Mouse (Mus musculus) cerebral cortex, adult 2 months (tissue): Measurements from ENCODE around the gene Apobec3.

Source experiments
- WGBS: fragments of 180-500 bp; shearing (Covaris S2); methylation state at CpG from one replicate; pipeline ENCODE4 v1.1.7; 2018; 5-methylcytosine and 5-hydroxymethylcytosine counted together

Apobec3 gene

DNA sequence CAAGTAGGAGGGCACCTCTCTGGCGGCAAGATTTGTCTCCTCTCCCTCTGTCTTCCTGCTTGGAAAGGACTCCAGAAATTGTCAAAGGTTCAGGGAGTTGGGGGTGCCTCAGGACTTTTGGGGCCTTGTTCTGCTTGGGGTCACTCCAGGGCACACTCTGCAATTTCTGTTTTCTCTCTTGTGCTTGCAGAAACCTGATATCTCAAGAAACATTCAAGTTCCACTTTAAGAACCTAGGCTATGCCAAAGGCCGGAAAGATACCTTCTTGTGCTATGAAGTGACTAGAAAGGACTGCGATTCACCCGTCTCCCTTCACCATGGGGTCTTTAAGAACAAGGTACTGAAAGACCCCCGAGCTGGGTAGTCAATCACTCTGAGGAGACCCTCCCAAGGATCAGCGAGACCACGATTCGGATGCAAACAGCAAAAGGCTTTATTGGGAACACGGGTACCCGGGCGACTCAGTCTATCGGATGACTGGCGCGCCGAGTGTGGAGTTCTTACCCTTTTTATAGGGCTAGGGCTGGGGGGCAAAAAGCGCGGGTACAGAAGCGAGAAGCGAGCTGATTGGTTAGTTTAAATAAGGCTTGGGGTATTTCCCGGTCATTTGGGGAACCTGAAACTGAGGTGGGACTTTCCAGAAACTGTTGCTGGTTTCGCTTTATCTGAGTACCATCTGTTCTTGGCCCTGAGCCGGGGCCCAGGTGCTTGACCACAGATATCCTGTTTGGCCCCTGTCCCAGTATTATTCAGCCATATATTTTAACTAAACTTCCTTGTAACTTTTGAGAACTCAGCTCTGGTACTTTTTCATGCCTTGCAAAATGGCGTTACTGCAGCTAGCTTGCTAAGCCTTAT is 4.0 kb downstream of the Apobec3 start:
- 80% methylated on average over 11 of the region's 23 CpGs for WGBS

DNA sequence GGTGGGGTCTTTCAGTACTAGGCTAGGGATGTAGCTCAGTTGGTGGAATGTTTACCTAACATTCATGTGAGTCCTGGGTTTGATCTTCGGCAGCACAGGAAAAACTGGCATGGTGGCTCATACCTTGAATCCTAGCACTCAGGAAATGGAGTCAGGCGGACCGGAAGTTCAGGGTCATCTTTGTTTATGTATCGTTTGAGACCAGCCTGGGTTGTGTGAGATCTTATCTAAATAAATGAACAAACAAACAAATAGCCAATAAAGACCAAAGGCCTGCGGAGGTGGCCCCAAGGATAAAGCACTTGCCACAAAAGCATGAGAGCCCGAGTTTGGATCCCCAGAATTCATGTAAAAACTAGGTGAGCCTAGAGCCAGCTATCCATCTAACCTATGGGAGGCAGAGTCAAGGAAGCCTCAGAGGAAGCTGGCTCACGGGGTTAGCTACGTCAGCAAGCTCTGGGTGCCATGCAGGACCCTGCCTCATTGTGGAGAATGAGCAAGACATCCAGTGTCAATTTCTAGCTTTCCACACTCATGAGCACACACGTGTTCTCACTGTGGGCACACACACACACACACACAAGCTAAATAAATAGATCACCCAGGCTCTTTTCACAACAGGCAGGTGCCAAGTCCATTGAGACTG is 4.7 kb downstream of the Apobec3 start:
- 82% methylated on average over 9 of the region's 9 CpGs for WGBS

DNA sequence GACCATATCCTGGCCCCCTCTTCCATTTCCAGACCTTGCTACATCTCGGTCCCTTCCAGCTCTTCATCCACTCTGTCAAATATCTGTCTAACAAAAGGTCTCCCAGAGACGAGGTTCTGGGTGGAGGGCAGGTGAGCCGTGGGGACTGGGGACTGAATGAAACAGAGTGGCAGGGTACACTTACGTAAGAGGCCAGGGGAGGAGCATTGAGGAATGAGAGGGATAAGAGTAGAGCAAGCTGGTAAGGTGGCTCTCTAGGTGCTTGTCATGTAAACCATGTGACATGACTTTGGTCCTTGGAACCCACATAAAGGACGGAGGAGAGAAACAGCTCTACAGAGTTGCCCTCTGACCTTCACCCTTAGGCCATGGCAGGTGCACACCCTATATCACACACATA is 7.5 kb downstream of the Apobec3 start:
- WGBS: 92% methylated on average over 5 of the region's 5 CpGs

DNA sequence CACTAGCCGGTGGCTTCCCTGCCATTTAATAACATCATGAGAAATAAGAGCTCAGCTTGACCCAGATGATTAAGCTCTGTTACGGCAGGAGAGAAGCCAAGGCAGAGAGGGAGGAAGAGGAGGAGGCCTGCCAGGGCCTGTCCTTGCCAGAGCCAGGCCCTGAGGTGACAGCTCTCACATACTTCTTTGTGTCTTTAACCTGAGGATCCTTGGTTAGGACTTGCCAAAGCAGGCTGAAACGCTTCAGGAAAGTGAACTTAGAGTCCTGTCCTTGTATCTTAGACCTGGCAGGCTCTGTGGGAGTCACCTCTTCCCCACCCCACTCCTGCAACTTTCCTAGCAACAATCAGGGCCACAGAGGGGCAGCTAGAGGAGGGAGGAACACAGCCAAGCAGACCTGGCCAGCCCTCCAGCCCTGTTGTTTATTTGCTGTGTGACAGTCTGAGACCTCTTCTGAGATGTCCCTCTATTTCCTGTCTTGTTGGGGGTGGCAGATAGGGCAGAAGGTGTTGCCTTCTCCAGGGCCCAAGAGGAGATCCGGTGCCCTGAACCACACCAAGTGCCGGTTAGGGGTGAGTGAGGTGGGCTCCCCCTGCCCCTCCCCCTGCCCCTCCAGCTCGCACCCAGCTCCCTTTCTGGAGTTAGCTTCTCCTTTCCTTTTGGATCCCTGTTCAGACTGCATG is 8.5 kb downstream of the Apobec3 start:
- WGBS: 80% methylated on average over 6 of the region's 6 CpGs

DNA sequence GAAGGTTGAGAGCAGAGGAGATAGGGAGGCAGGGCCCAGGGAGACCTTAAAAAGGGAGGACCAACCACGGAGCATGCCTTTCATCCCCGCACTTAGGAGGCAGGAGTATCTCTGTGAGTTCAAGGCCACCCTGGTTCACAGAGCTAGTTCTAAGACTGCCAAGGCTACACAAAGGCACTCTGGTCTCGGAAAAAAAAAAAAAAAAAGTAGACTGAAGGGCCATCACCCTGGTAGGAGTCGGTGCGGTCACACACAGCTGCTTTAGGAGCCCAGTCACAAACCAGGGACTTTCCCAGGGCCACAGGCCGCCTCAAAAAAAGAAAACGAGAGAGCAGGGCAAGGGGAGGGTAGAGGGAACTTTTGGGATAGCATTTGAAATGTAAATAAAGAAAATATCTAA is 9.3 kb downstream of the Apobec3 start:
- WGBS: 81% methylated on average over 7 of the region's 7 CpGs

DNA sequence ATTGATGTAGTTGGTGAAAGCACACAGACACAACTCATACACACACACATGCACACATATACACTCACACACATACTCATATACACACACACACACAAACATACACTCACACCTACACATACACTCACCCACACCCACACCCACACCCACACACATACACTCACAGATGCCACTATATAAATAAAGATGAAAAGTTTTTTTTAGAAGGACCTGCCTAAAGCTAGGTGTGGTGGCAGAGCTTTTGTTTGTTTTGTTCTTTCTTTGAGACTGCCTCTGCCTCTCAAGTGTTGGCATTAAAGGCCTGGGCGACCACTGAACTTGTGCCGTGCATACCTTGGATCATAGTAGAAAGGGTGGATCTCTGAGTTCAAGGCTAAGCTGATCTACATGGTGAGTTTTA is 9.9 kb downstream of the Apobec3 start:
- 89% methylated on average over 2 of the region's 2 CpGs for WGBS

DNA sequence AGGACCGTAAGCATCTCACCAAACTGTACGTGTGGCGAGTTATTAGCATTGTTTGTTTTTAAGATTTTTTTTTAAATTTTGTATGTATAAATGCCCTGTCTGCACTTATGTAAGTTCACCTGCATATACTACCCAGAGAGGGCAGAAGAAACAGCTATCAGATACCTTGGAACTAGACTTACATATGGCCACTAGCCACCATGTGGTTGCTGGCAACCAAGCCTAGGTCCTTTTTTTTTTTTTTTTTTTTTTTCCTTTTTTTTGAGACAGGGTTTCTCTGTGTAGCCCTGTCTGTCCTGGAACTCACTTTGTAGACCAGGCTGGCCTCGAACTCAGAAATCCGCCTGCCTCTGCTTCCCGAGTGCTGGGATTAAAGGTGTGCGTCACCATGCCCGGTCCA is 11.6 kb downstream of the Apobec3 start:
- 97% methylated on average over 8 of the region's 8 CpGs for WGBS

DNA sequence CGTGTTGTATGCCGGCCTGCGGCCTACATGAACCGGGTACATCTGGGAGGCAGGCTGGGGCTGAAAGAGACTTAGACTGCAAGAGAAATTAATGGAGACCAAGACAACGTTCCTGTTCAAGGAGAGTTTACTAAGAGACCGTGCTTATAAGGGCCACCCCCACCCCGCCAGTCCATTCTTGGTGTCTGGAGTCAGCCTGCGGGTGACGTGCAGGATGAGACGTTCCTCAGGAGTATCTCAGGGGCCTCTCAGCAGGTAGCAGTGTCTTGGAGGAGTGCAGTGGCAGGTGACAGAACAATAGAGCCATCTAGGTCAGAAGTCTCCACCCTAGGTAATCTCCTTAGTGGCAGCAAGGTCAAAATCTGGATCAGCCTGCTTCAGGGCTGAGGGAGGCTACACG is 13.2 kb downstream of the Apobec3 start:
- WGBS: 92% methylated on average over 11 of the region's 11 CpGs

DNA sequence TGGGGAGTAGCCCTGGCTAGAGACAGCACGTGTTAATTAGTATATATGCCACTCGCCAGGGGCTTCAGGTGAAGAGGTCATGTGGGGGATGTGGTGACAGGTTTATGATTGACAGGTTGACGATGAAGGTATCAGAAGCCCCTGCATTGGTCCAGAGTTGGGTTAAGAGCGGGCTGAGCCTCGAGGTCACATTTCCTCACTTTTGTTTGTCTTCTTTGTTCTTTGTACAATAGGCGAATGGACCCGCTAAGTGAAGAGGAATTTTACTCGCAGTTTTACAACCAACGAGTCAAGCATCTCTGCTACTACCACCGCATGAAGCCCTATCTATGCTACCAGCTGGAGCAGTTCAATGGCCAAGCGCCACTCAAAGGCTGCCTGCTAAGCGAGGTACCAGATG is 13.8 kb downstream of the Apobec3 start:
- 76% methylated on average over 12 of the region's 12 CpGs for WGBS

DNA sequence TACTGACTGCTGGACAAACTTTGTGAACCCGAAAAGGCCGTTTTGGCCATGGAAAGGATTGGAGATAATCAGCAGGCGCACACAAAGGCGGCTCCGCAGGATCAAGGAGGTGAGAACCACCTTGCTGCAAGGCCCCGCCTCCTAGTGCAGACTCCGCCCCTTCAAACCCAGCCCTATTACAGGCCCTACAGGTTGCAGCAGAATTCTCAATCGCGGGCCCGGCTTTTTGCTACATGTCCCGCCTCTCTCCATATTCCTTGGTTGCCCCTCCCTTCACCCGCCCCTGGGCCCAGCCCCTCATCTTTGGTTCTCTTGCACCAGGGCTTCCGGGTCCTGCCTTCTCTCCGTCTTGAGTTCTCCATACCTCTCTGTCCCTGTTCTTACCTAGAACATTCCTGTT is 15.4 kb downstream of the Apobec3 start:
- WGBS: 71% methylated on average over 14 of the region's 14 CpGs

DNA sequence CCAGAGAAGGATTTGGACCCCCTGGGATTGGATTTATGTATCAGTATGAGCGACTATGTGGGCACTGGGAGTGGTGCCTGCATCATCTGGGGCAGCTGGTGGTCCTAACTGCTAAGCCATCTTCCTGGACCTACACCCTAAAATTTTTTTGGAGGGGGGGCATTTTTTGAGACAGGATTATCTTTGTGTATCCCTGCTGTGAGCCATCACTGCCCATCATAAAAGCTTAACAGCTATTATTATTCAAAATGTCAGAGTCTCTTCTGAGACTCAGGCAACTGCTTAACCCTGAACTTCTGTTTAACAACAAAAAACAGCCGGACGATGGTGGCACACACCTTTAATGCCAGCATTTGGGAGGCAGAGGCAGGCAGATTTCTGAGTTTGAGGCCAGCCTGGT is 17.5 kb downstream of the Apobec3 start:
- WGBS: 93% methylated on average over 3 of the region's 3 CpGs

DNA sequence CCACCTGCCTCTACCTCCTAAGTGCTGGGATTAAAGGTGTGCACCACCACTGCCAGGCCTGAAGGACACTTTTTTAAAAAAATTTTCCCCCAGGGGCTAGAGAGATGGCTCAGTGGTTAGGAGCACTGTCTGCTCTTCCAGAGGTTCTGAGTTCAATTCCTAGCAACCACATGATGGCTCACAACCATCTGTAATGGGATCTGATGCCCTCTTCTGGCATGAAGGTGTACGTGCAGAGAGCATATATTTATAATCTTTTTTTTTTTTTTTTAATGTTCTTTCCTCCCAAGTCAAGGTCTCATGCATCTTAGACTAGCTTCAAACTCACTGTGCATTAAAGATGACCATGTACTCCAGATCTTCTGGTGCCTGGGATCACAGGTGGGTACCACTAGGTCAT is 19.4 kb downstream of the Apobec3 start:
- 88% methylated on average over 1 of the region's 1 CpGs for WGBS

DNA sequence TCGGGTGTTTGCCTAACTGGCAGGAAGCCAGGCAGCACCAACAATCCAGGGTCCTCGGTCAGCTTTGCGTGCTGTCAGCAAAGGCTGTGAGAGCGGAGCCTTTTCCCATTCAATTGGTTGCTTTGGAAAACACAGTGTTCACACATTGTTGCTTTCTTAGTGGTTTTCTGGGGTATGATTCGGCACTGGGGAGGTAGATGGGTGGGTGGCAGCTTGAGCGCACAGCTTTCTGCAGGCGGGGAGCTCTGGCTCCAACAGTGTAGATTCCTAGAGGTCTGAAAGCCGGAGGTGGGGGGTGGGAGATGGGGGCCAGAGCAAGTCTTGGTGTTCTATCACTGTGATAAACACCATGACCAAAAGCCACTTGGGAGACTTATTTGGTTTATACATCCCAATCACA is 19.9 kb downstream of the Apobec3 start:
- WGBS: 37% methylated on average over 8 of the region's 8 CpGs

DNA sequence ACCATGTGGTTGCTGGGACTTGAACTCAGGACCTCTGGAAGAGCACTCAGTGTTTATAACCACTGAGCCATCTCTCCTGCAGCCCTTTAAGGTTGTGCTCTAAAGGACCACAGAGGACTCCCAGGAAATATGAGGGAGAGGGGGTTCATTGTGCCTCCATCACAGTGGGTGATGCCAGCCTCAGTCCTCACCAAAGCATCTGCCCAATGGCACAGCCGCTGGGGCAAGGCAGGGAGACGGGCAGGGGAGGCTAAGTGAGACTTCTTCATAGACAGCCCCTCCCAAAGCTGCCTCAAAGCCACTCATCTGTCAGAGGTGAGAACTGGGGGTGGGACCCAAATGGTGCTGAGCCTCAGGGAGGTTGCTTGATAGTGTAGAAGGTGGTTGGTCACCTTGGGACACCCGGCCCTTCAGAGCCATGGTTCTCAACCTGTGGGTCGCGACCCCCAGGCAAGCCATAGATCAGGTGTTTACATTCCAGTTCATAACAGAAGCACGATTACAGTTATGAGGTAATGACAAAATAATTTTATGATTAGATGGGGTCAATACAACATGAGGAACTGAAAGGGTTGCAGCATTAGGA is 22.4 kb downstream of the Apobec3 start:
- 85% methylated on average over 6 of the region's 6 CpGs for WGBS

DNA sequence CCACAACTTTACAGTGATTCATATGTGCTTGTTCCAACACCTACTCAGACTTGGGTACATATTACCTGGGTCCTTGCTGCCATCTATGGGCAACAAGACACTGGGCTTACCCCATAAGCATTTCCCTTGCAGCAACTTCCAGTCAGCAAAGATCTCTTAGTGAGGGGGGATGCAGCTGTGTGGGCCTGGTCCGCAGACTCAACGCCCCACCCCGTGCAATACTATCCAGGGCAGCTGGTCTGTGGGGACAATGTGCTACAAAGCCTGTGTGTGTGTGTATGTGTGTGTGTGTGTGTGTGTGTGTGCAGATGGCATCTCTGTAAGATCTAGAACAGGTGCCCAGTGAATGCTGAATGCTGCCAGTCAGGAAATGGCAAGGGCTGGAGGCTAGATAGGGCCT is 22.9 kb downstream of the Apobec3 start:
- WGBS: 44% methylated on average over 3 of the region's 3 CpGs

DNA sequence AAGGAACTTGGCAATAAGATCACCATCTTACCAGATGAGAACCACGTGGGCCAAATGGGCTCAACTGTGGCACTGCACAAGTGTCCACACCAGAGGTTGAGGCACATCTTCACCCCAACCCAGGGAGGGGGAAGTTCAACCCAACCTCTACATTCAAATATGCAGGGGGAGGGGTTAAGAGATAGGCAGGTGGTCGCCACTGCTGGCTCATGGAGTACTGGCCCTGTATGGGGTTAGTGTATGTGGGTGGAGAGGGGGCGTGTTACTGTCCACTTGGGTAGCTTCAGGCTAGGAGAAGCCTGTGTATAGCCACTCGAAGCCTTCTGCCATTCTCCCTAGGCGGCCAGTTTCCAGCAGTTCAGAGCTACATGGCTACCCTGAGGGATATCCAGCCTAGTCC is 24.7 kb downstream of the Apobec3 start:
- 77% methylated on average over 5 of the region's 5 CpGs for WGBS

DNA sequence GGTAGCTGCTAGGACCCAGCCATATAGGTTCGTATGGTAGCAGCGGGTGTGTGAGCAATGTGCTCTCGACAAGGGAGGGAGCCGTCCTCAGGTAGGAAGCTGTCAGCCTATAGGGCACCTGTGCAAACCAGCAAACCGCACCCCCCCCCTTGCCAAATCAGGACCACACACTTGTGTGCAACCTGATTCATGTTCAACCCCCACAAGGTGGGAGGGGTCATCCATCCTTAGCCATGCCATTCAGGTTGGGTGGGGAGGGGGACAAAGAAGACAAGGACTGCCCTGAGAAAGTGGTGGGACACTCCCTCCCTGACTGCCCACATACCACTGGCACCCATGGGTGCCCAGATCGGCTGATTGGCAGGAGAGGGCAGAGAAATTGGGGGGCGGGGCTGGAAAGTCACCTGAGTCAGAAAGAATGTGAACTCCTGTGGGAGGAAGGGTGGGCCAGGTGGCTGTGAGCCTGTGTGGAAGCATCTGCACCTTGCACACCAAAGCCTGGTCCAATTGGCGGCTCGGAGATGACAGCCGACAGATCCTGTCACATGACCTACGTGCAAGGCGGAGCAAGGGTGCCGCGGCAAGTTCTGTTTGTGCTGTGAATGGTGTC is 25.8 kb downstream of the Apobec3 start:
- 93% methylated on average over 14 of the region's 14 CpGs for WGBS

DNA sequence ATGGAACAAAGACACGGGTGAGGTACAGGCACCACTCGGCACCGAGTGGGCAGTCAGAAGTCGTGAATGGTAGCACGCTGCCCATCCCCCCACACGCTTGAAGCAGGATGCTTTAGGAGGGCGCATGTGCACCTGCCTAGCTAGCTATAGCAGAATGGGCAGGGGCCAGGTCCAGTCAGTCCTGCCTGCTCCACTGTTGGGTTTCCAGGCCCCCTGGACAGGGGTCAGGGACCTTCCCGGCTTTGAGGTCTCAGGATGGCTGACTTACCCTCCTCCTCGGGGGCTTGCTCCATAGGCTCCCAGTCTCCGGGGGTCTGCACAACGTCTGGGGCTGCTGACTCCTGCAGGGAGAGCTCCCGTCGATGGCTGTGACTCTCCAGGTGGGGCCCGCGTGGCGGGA is 27.0 kb downstream of the Apobec3 start:
- 84% methylated on average over 16 of the region's 16 CpGs for WGBS

DNA sequence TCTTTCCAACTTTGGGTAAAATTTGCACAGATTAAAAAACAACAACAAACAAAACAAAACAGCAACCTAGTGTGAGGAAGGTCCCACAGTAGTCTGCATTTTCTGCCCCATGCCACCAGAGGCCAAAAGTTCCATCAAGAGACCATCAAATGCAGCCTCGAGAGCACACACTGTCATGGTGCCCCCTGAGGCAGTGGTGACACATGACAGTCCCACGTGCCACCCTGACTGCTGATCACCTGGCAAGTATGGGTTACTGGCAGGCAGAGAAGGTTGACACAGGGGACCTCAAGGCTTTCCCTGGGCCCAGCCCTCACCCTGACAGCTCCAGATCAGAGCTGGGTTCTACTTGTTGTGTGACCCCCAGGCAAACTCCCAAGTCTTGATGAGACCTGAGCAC is 28.3 kb downstream of the Apobec3 start:
- 61% methylated on average over 2 of the region's 2 CpGs for WGBS

DNA sequence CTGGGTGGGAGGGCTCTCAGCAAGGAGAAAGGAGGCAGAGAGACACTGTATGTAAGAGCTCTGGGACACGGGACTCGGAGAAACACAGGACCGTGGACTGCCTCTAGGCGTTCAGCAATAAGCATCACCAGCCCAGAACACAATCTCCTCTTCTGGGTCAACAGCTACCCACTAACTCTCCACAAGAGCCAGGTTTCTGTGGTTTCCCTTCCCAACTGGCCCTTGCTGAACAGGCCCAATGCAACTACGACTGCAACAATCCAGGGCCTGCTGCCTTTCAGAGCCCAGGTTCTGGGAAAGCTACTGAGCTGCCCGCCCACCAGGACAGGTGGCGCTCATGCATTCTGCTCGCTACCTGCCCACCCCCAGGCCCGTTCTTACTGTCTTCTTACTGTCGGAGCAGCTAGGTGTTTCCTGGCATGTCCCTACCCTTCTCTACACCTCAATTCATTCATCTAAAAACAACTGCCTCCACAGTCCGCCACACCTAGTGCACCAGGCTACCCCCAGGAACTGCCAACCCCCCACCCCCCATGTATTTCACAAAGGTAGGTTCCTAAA is 35.5 kb downstream of the Apobec3 start:
- 73% methylated on average over 11 of the region's 11 CpGs for WGBS

DNA sequence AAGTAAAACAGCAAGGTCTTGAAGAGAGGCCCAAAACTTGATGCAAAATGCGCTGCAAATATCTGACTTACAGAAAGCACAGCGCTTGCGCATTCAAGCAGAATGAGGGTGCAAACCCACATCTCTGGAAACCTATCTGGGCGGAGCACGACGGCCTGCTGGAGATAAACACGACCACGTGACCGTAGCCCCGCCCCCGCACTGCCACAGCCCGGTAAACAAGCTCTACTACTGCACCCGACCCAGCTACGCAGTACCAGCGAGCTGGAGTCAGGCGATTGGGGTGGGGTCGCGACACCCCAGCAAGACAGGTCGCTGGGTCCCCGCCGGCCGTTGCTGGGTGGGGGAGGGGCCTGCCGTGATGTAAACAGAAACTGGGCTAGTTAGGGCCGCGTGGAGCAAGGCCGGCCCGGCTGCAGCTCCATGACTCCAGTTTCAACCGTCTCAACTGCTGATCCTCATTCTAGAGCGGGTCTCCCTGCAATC is 36.2 kb downstream of the Apobec3 start:
- 3% methylated on average over 29 of the region's 29 CpGs for WGBS

DNA sequence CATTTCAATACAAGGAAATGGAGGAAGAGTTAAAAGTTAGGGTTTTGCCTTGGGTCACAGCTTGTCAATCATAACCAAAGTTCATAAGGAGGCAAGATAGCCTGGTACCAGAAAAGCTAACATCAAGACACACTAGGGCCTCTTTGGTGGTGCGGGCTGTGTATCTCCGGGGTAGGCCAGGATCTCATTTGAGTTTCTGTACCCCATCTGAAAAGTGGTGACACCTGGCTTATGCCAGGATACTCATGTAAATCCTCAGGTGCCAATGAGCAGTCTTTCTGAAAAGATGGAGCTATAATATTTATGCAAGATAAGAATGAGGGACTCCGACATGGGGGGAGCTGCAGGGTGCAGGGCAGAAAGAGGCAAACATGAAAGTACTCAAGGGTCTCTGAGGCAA is 36.9 kb downstream of the Apobec3 start:
- 96% methylated on average over 3 of the region's 3 CpGs for WGBS
